18 mouse cellular contexts compared by ENCODE assay signal in the genomic region with DNA sequence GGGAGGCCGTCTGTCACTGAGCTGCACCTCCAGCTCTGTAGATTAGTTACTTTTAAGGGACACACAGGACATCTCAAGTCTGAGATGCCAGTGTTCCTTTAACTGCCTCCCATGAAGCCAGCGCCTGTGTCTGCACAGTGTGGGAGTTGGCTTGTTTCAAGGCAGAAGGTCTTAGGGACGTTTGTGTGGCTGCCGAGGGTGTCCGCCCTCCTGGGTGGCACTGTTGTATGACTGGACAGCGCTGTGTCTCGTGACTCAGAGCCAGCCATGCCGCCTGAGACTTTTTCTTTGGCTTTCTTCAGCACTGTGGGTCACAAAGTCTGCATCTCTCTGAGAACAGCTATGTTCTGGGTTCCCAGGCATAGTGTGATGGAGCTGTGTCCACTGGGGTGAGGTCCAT. TPM values are rescaled to one million over a fixed set of nuclear protein-coding genes. Genes with fewer than 3 reads are reported as not detected.
DNase-seq lines count a peak whose midpoint lies in the region; ATAC-seq and TF ChIP-seq lines count a peak whose summit lies in the region.
"Had no signal": no experiment of that assay in that cellular context is flagged by ENCODE, and none has a peak within 500 bp of the region (broad histone marks: within the 10 kb centered on the region; RNA-seq: fewer than 3 reads in every experiment).

No protein-coding gene starts in this region.

- intact Hi-C loops in heart, postnatal 36 days (cut with DNase I): no loop called here

- H3K9me3 ChIP-seq in heart, embryonic 15.5 days (replicated peaks): no peaks in the 10 kb centered on the region
- H3K9me3 ChIP-seq in midbrain, embryonic 13.5 days: no peaks in the 10 kb centered on the region
- H3K9me3 ChIP-seq in midbrain, embryonic 10.5 days (replicated peaks): no peaks in the 10 kb centered on the region
- H3K9me3 ChIP-seq in lung, postnatal 0 days (ENCODE audit: low read length): no peaks in the 10 kb centered on the region
- H3K9me3 ChIP-seq: intestine, embryonic 15.5 days; limb, embryonic 12.5 days had no signal

- no peak overlapping the region for H3K4me3 ChIP-seq in cerebellum, adult 2 months (replicated peaks; ENCODE audit: insufficient read depth, low read depth, low read length)
- H3K4me3 ChIP-seq in heart, embryonic 15.5 days: no peak overlapping the region
- H3K4me3 ChIP-seq in midbrain, embryonic 13.5 days (replicated peaks): no peak overlapping the region
- H3K4me3 ChIP-seq in midbrain, embryonic 10.5 days: no peak overlapping the region
- H3K4me3 ChIP-seq in lung, postnatal 0 days (ENCODE audit: low read depth, low read length): no peak overlapping the region
- H3K4me3 ChIP-seq: intestine, embryonic 15.5 days; limb, embryonic 12.5 days had no signal

- ATAC-seq in heart, embryonic 15.5 days (replicated peaks; ENCODE audit: insufficient number of reproducible peaks, insufficient read depth, low FRiP score, low read depth): no peak
- no peak for ATAC-seq in midbrain, embryonic 13.5 days
- ATAC-seq in lung, postnatal 0 days: no peak
- ATAC-seq: forebrain, embryonic 14.5 days; intestine, embryonic 15.5 days; liver, postnatal 0 days had no signal

- no peak for DNase-seq in cerebellum, adult 2 months
- DNase-seq in cerebellum, adult 18-20 months: no peak
- DNase-seq in heart, postnatal 36 days: no peak
- no peak for DNase-seq in midbrain, embryonic 10.5 days (ENCODE audit: low spot score)
- peak; percentile 63 for DNase-seq in testis, postnatal 14 days (ENCODE audit: low spot score)
- no peak for DNase-seq in lung, postnatal 0 days (ENCODE audit: low spot score)
- DNase-seq: cerebellum, postnatal 14 days; layer of hippocampus, adult 9-11 months; liver, postnatal 0 days had no signal

- WGBS in cerebellum, adult 2 months: 17% methylated on average over 8 of the region's 8 CpGs
- WGBS in heart, embryonic 15.5 days: 75% methylated on average over 8 of the region's 8 CpGs
- 90% methylated on average over 8 of the region's 8 CpGs for WGBS in midbrain, embryonic 13.5 days
- 90% methylated on average over 8 of the region's 8 CpGs for WGBS in midbrain, embryonic 10.5 days
- 85% methylated on average over 8 of the region's 8 CpGs for WGBS in lung, postnatal 0 days

- H3K27me3 ChIP-seq in cerebellum, adult 2 months (ENCODE audit: control insufficient read depth, insufficient read depth, low read length): no peaks in the 10 kb centered on the region
- H3K27me3 ChIP-seq in heart, embryonic 15.5 days: no peaks in the 10 kb centered on the region
- no peaks in the 10 kb centered on the region for H3K27me3 ChIP-seq in midbrain, embryonic 13.5 days
- H3K27me3 ChIP-seq in midbrain, embryonic 10.5 days (ENCODE audit: low read depth, poor library complexity, severe bottlenecking): no peaks in the 10 kb centered on the region
- H3K27me3 ChIP-seq in lung, postnatal 0 days (replicated peaks; ENCODE audit: insufficient read depth, low read length): no peaks in the 10 kb centered on the region
- H3K27me3 ChIP-seq: intestine, embryonic 15.5 days; limb, embryonic 12.5 days had no signal

- H3K4me1 ChIP-seq in cerebellum, adult 2 months (ENCODE audit: control insufficient read depth, insufficient read depth, low read length): peaks cover 50% of the 10 kb centered on the region
- peaks cover 38% of the 10 kb centered on the region for H3K4me1 ChIP-seq in heart, embryonic 15.5 days (replicated peaks)
- H3K4me1 ChIP-seq in midbrain, embryonic 13.5 days (replicated peaks): peaks cover 14% of the 10 kb centered on the region; the same call in 1 of the 2 replicates
- peaks cover 5% of the 10 kb centered on the region; the same call in 1 of the 2 replicates for H3K4me1 ChIP-seq in midbrain, embryonic 10.5 days
- no peaks in the 10 kb centered on the region for H3K4me1 ChIP-seq in lung, postnatal 0 days (ENCODE audit: insufficient read depth, low read depth, low read length)
- H3K4me1 ChIP-seq: intestine, embryonic 15.5 days had no signal

- H3K4me2 ChIP-seq in heart, embryonic 15.5 days: no peak overlapping the region
- no peak overlapping the region for H3K4me2 ChIP-seq in midbrain, embryonic 13.5 days (replicated peaks)
- H3K4me2 ChIP-seq in lung, postnatal 0 days (replicated peaks; ENCODE audit: low read depth, low read length): no peak overlapping the region
- H3K4me2 ChIP-seq: intestine, embryonic 15.5 days; limb, embryonic 12.5 days had no signal

- no peak for TF ChIP-seq EP300 in lung, postnatal 0 days (IDR thresholded peaks at IDR 0.05)

- peak overlapping the region; percentile 23; the same call in 1 of the 2 replicates for H3K27ac ChIP-seq in cerebellum, adult 2 months (ENCODE audit: insufficient read depth, low read length)
- H3K27ac ChIP-seq in heart, embryonic 15.5 days: peak overlapping the region; percentile 53; the same call in 1 of the 2 replicates
- H3K27ac ChIP-seq in midbrain, embryonic 13.5 days: peak overlapping the region; percentile 31; the same call in 1 of the 2 replicates
- H3K27ac ChIP-seq in midbrain, embryonic 10.5 days (replicated peaks): no peak overlapping the region
- no peak overlapping the region for H3K27ac ChIP-seq in lung, postnatal 0 days (ENCODE audit: low read length)
- H3K27ac ChIP-seq: intestine, embryonic 15.5 days; limb, embryonic 12.5 days had no signal

- 0 out of 2 replicates have a peak, but pooled peaks have one; percentile 9 for TF ChIP-seq POLR2A in cerebellum, adult 2 months (IDR thresholded peaks at IDR 0.05; ENCODE audit: borderline replicate concordance, insufficient read depth, low read length)

- TF ChIP-seq CTCF in cerebellum, adult 2 months (IDR thresholded peaks at IDR 0.05; ENCODE audit: borderline replicate concordance, insufficient read depth, low read depth, low read length): no peak
- TF ChIP-seq CTCF in lung, postnatal 0 days (IDR thresholded peaks at IDR 0.05): no peak

- peaks cover 13% of the 10 kb centered on the region for H3K36me3 ChIP-seq in heart, embryonic 15.5 days
- peaks cover 52% of the 10 kb centered on the region for H3K36me3 ChIP-seq in midbrain, embryonic 13.5 days
- peaks cover 76% of the 10 kb centered on the region for H3K36me3 ChIP-seq in midbrain, embryonic 10.5 days
- H3K36me3 ChIP-seq in lung, postnatal 0 days (ENCODE audit: insufficient read depth, low read length): peaks cover 10% of the 10 kb centered on the region; the same call in 1 of the 2 replicates

- no peak overlapping the region for H3K9ac ChIP-seq in heart, embryonic 15.5 days
- H3K9ac ChIP-seq in midbrain, embryonic 13.5 days (replicated peaks): no peak overlapping the region
- no peak overlapping the region for H3K9ac ChIP-seq in lung, postnatal 0 days (replicated peaks; ENCODE audit: low read depth)
- H3K9ac ChIP-seq: intestine, embryonic 15.5 days; limb, embryonic 12.5 days; liver, postnatal 0 days had no signal

RNA-seq across cellular contexts. Expression of gene Tex29, which starts 43.1 kb away (rescaled TPM):
- polyA plus RNA-seq in cerebellum, adult 2 months (2012; rRNA removed): not detected in 2 replicates
- polyA plus RNA-seq in heart, embryonic 15.5 days (2015; fragmentation: Nextera tagmentation; extraction: Ambion mirVana): 0.36 and 0.55 TPM in 2 replicates
- not detected for total RNA-seq in heart, postnatal 36 days (2021)
- 0.34 and 0.40 TPM in 2 replicates for polyA plus RNA-seq in midbrain, embryonic 13.5 days (2015; fragmentation: Nextera tagmentation; extraction: Ambion mirVana)
- 0.20 TPM in 1 of 2 replicates, not detected in the other for polyA plus RNA-seq in midbrain, embryonic 10.5 days (2016; fragmentation: Nextera tagmentation; extraction: Ambion mirVana)
- 0.20 TPM in 1 of 2 replicates, not detected in the other for polyA plus RNA-seq in lung, postnatal 0 days (2015; fragmentation: Nextera tagmentation; extraction: Ambion mirVana)
- total RNA-seq: ES-E14; gastrocnemius, postnatal 4 days had no signal
- polyA plus RNA-seq: embryonic facial prominence, embryonic 11.5 days; forebrain, embryonic 14.5 days; intestine, embryonic 15.5 days; limb, embryonic 12.5 days; liver, postnatal 0 days; stomach, embryonic 16.5 days had no signal

Comparison
In these comparisons a context has a peak if more than half of its experiments do, and no peak if none do; other contexts are left out.
1. H3K27ac ChIP-seq: peak in cerebellum, adult 2 months (single experiment), heart, embryonic 15.5 days (single experiment) and midbrain, embryonic 13.5 days (single experiment); none in midbrain, embryonic 10.5 days (single experiment) and lung, postnatal 0 days (single experiment).